Mouse (Mus musculus): Measurements from ENCODE around the gene Hist1h3f.

DNA sequence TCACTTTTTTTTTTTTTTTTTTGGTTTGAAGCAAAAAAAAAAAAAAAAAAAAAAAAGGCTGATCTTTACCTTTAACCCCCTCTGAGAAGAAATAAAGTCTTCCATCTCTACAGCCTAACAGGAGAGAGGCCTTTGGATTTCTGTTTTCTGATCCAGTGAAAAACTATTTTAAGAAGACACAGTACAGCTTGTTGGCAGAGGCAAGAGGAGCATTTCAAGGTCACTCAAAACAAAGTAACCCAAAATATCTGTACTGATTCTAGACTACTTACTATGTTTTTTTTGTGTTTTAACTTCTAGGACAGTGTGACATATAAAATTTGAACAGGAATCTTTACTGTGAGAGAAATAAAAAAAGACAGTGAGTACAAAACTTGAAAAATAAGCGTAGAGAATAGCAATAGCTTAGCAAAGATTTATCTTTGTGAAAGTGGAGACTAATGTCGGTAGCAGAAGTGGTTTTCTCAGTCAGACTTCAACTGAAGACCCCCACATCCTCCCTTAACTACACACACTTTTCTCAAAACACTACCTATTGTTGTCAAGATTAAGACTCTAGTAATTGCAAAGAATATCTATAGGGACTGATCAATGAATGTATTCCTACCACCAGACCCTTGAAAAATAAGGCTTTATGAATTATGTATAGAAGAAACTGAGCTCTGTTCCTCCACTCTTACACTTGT, 14.2 kb upstream of the Hist1h3f start:
- TF ChIP-seq CTCF (IDR thresholded peaks at IDR 0.05; ENCODE audit: insufficient read depth, low read length) (no peak), POLR2A (IDR thresholded peaks at IDR 0.05; ENCODE audit: borderline replicate concordance, extremely low read depth, low read depth, low read length) (no peak)
